Mouse (Mus musculus): ENCODE measurements at regions not wholly inside any gene's neighbourhood (a gene's known extent, or its start where the extent isn't known, plus 50 kb on each side); places are given as distances from the start of the nearest gene placed in this dataset.

GRCm38 (mm10) chr17:68057264-68057663, 53.3 kb upstream of the Arhgap28 start:
- no peaks in the 10 kb centered on the region for H3K36me3 ChIP-seq
- ATAC-seq (ENCODE audit: insufficient read depth, low FRiP score, low read depth): no peak
- WGBS: 90% methylated on average over 3 of the region's 3 CpGs

GRCm38 (mm10) chr17:68060455-68060854, 56.5 kb upstream of the Arhgap28 start:
- Histone ChIP-seq H3K4me3 (replicated peaks) (no peak overlapping the region), H3K9me3 (no peaks in the 10 kb centered on the region), H3K4me2 (no peak overlapping the region), H3K36me3 (no peaks in the 10 kb centered on the region), H3K27me3 (replicated peaks) (no peaks in the 10 kb centered on the region), H3K27ac (no peak overlapping the region), H3K9ac (no peak overlapping the region), H3K4me1 (no peaks in the 10 kb centered on the region)
- 85% methylated on average over 3 of the region's 3 CpGs for WGBS
- no peak for ATAC-seq (ENCODE audit: insufficient read depth, low FRiP score, low read depth)

More at GRCm38 (mm10) chr17:68057264-68057663, 53.3 kb upstream of the Arhgap28 start:
- Histone ChIP-seq H3K4me2 (no peak overlapping the region), H3K9ac (no peak overlapping the region), H3K27me3 (replicated peaks) (no peaks in the 10 kb centered on the region), H3K9me3 (no peaks in the 10 kb centered on the region), H3K27ac (no peak overlapping the region), H3K4me3 (replicated peaks) (no peak overlapping the region), H3K4me1 (no peaks in the 10 kb centered on the region)

GRCm38 (mm10) chr17:68065751-68066150, 61.8 kb upstream of the Arhgap28 start:
- ATAC-seq (ENCODE audit: insufficient read depth, low FRiP score, low read depth): no peak
- H3K4me1 ChIP-seq: peaks cover 7% of the 10 kb centered on the region; the same call in 1 of the 2 replicates
- no peak overlapping the region for H3K27ac ChIP-seq
- H3K27me3 ChIP-seq (replicated peaks): no peaks in the 10 kb centered on the region
- 87% methylated on average over 9 of the region's 9 CpGs for WGBS
- no peak overlapping the region for H3K4me2 ChIP-seq
- H3K4me3 ChIP-seq (replicated peaks): no peak overlapping the region
- no peaks in the 10 kb centered on the region for H3K36me3 ChIP-seq
- no peaks in the 10 kb centered on the region for H3K9me3 ChIP-seq
- H3K9ac ChIP-seq: no peak overlapping the region

GRCm38 (mm10) chr17:68066204-68066603, 62.3 kb upstream of the Arhgap28 start:
- Histone ChIP-seq H3K27ac (no peak overlapping the region), H3K27me3 (replicated peaks) (no peaks in the 10 kb centered on the region), H3K4me2 (no peak overlapping the region), H3K9me3 (no peaks in the 10 kb centered on the region), H3K9ac (no peak overlapping the region), H3K36me3 (no peaks in the 10 kb centered on the region), H3K4me1 (peaks cover 8% of the 10 kb centered on the region; the same call in 1 of the 2 replicates), H3K4me3 (replicated peaks) (no peak overlapping the region)
- ATAC-seq (ENCODE audit: insufficient read depth, low FRiP score, low read depth): no peak
- WGBS: 93% methylated on average over 2 of the region's 2 CpGs

- Histone ChIP-seq H3K27me3 (replicated peaks) (no peaks in the 10 kb centered on the region), H3K9ac (no peak overlapping the region), H3K27ac (peak overlapping the region; percentile 82), H3K4me2 (peak overlapping the region; percentile 21; the same call in 1 of the 2 replicates), H3K9me3 (no peaks in the 10 kb centered on the region), H3K4me1 (peaks cover 8% of the 10 kb centered on the region; the same call in 1 of the 2 replicates), H3K4me3 (replicated peaks) (no peak overlapping the region), H3K36me3 (no peaks in the 10 kb centered on the region)
- WGBS: 38% methylated on average over 7 of the region's 7 CpGs
- peak; percentile 12; the same call in 1 of the 2 replicates for ATAC-seq (ENCODE audit: insufficient read depth, low FRiP score, low read depth)
Measured at GRCm38 (mm10) chr17:68069008-68069407, 65.1 kb upstream of the Arhgap28 start.

GRCm38 (mm10) chr17:68069484-68069883, 65.6 kb upstream of the Arhgap28 start:
- H3K36me3 ChIP-seq: no peaks in the 10 kb centered on the region
- H3K9ac ChIP-seq: no peak overlapping the region
- WGBS: 43% methylated on average over 5 of the region's 5 CpGs
- H3K27me3 ChIP-seq (replicated peaks): no peaks in the 10 kb centered on the region
- 0 out of 2 replicates have a peak overlapping the region, but pooled peaks have one; percentile 21 for H3K4me2 ChIP-seq
- H3K27ac ChIP-seq: peak overlapping the region; percentile 82
- H3K9me3 ChIP-seq: no peaks in the 10 kb centered on the region
- peaks cover 8% of the 10 kb centered on the region; the same call in 1 of the 2 replicates for H3K4me1 ChIP-seq
- H3K4me3 ChIP-seq (replicated peaks): no peak overlapping the region
- ATAC-seq (ENCODE audit: insufficient read depth, low FRiP score, low read depth): peak; percentile 24; the same call in 1 of the 2 replicates

- WGBS: 18% methylated on average over 4 of the region's 4 CpGs
- H3K4me2 ChIP-seq: no peak overlapping the region
- H3K27me3 ChIP-seq (replicated peaks): no peaks in the 10 kb centered on the region
- peak overlapping the region; percentile 31; the same call in 1 of the 2 replicates for H3K27ac ChIP-seq
- no peak overlapping the region for H3K4me3 ChIP-seq (replicated peaks)
- H3K4me1 ChIP-seq: peaks cover 8% of the 10 kb centered on the region; the same call in 1 of the 2 replicates
- no peaks in the 10 kb centered on the region for H3K36me3 ChIP-seq
- H3K9me3 ChIP-seq: no peaks in the 10 kb centered on the region
- no peak overlapping the region for H3K9ac ChIP-seq
- ATAC-seq (ENCODE audit: insufficient read depth, low FRiP score, low read depth): peak; percentile 55; the same call in 1 of the 2 replicates
Measured at GRCm38 (mm10) chr17:68071472-68071871, 67.6 kb upstream of the Arhgap28 start.

GRCm38 (mm10) chr17:68075712-68076111, 71.8 kb upstream of the Arhgap28 start:
- Histone ChIP-seq H3K27me3 (replicated peaks) (no peaks in the 10 kb centered on the region), H3K4me1 (peaks cover 2% of the 10 kb centered on the region; the same call in 1 of the 2 replicates), H3K36me3 (no peaks in the 10 kb centered on the region), H3K4me3 (replicated peaks) (no peak overlapping the region), H3K27ac (0 out of 2 replicates have a peak overlapping the region, but pooled peaks have one; percentile 10), H3K4me2 (no peak overlapping the region), H3K9ac (no peak overlapping the region), H3K9me3 (no peaks in the 10 kb centered on the region)
- WGBS: 55% methylated on average over 2 of the region's 2 CpGs
- ATAC-seq (ENCODE audit: insufficient read depth, low FRiP score, low read depth): no peak

GRCm38 (mm10) chr17:68078709-68079108, 74.8 kb upstream of the Arhgap28 start:
- WGBS: 83% methylated on average over 3 of the region's 3 CpGs
- no peak overlapping the region for H3K9ac ChIP-seq
- no peaks in the 10 kb centered on the region for H3K4me1 ChIP-seq
- H3K36me3 ChIP-seq: no peaks in the 10 kb centered on the region
- no peak overlapping the region for H3K27ac ChIP-seq
- H3K4me2 ChIP-seq: no peak overlapping the region
- no peaks in the 10 kb centered on the region for H3K27me3 ChIP-seq (replicated peaks)
- ATAC-seq (ENCODE audit: insufficient read depth, low FRiP score, low read depth): no peak
- no peaks in the 10 kb centered on the region for H3K9me3 ChIP-seq
- no peak overlapping the region for H3K4me3 ChIP-seq (replicated peaks)

GRCm38 (mm10) chr17:68084446-68084845, 80.5 kb upstream of the Arhgap28 start:
- H3K27ac ChIP-seq: no peak overlapping the region
- H3K4me2 ChIP-seq: no peak overlapping the region
- H3K4me3 ChIP-seq (replicated peaks): no peak overlapping the region
- no peaks in the 10 kb centered on the region for H3K9me3 ChIP-seq
- H3K36me3 ChIP-seq: no peaks in the 10 kb centered on the region
- H3K4me1 ChIP-seq: no peaks in the 10 kb centered on the region; the same call in 1 of the 2 replicates
- no peak for ATAC-seq (ENCODE audit: insufficient read depth, low FRiP score, low read depth)
- H3K9ac ChIP-seq: no peak overlapping the region
- no peaks in the 10 kb centered on the region for H3K27me3 ChIP-seq (replicated peaks)
- 92% methylated on average over 2 of the region's 2 CpGs for WGBS

GRCm38 (mm10) chr17:68087149-68087548, 83.2 kb upstream of the Arhgap28 start:
- no peak overlapping the region for H3K4me2 ChIP-seq
- H3K27ac ChIP-seq: 0 out of 2 replicates have a peak overlapping the region, but pooled peaks have one; percentile 35
- H3K27me3 ChIP-seq (replicated peaks): no peaks in the 10 kb centered on the region
- ATAC-seq (ENCODE audit: insufficient read depth, low FRiP score, low read depth): no peak
- H3K9me3 ChIP-seq: no peaks in the 10 kb centered on the region
- H3K36me3 ChIP-seq: no peaks in the 10 kb centered on the region
- H3K4me3 ChIP-seq (replicated peaks): no peak overlapping the region
- no peaks in the 10 kb centered on the region; the same call in 1 of the 2 replicates for H3K4me1 ChIP-seq
- no peak overlapping the region for H3K9ac ChIP-seq
- 42% methylated on average over 1 of the region's 1 CpGs for WGBS

- no peak overlapping the region for H3K4me3 ChIP-seq (replicated peaks)
- H3K4me1 ChIP-seq: no peaks in the 10 kb centered on the region; the same call in 1 of the 2 replicates
- H3K27me3 ChIP-seq (replicated peaks): no peaks in the 10 kb centered on the region
- WGBS: 84% methylated on average over 1 of the region's 1 CpGs
- no peak overlapping the region for H3K27ac ChIP-seq
- H3K36me3 ChIP-seq: no peaks in the 10 kb centered on the region
- H3K9me3 ChIP-seq: no peaks in the 10 kb centered on the region
- no peak overlapping the region for H3K4me2 ChIP-seq
- H3K9ac ChIP-seq: no peak overlapping the region
- no peak for ATAC-seq (ENCODE audit: insufficient read depth, low FRiP score, low read depth)
Measured at GRCm38 (mm10) chr17:68089179-68089578, 85.3 kb upstream of the Arhgap28 start.
